Comparison of ENCODE assay signal across 7 mouse cellular contexts in genomic region chr6:108065583-108065982, GRCm38 (mm10). TPM values are rescaled to one million over a fixed set of nuclear protein-coding genes. Genes with fewer than 3 reads are reported as not detected.
DNase-seq lines count a peak whose midpoint lies in the region; ATAC-seq and TF ChIP-seq lines count a peak whose summit lies in the region.

No protein-coding gene starts in this region.

- WGBS in forebrain, embryonic 16.5 days, result 4% methylated on average over 6 of the region's 6 CpGs
- WGBS in hindbrain, embryonic 14.5 days, result 11% methylated on average over 6 of the region's 6 CpGs

- peak; percentile 76 for DNase-seq in T-cell, adult 2 months (ENCODE audit: low spot score)
- peak; percentile 84 for DNase-seq in cerebellum, adult 11 months
- peak; percentile 79 for DNase-seq in hindbrain, embryonic 14.5 days (ENCODE audit: low spot score)
- DNase-seq in left cerebral cortex, adult 2 months (ENCODE audit: extremely low spot score in 1 of 2, low spot score in 2 of 2), result peak; percentile 72 to 85
- peak; percentile 77 to 78 for DNase-seq in right cerebral cortex, postnatal 36 days (ENCODE audit: low spot score in 2 of 2)

- peak overlapping the region; percentile 58 for H3K4me2 ChIP-seq in forebrain, embryonic 16.5 days (ENCODE audit: low read length)
- peak overlapping the region; percentile 50 for H3K4me2 ChIP-seq in hindbrain, embryonic 14.5 days (replicated peaks)

- peak overlapping the region; percentile 75 for H3K9ac ChIP-seq in forebrain, embryonic 16.5 days (replicated peaks; ENCODE audit: low read depth, low read length)
- H3K9ac ChIP-seq in hindbrain, embryonic 14.5 days, result peak overlapping the region; percentile 47

- no peaks in the 10 kb centered on the region for H3K36me3 ChIP-seq in forebrain, embryonic 16.5 days (ENCODE audit: control insufficient read depth, insufficient read depth)
- no peaks in the 10 kb centered on the region for H3K36me3 ChIP-seq in hindbrain, embryonic 14.5 days (replicated peaks; ENCODE audit: control insufficient read depth, insufficient read depth)

- peak; percentile 50 for TF ChIP-seq CTCF in left cerebral cortex, adult 2 months (IDR thresholded peaks at IDR 0.05)

- H3K9me3 ChIP-seq in forebrain, embryonic 16.5 days (ENCODE audit: control insufficient read depth, low read length), result no peaks in the 10 kb centered on the region
- no peaks in the 10 kb centered on the region for H3K9me3 ChIP-seq in hindbrain, embryonic 14.5 days (ENCODE audit: control insufficient read depth, low read length)

- no peak for ATAC-seq in forebrain, embryonic 16.5 days
- no peak for ATAC-seq in hindbrain, embryonic 14.5 days (ENCODE audit: low FRiP score)
- ATAC-seq in megakaryocyte, adult 5-6 weeks (ENCODE audit: poor library complexity, severe bottlenecking), result peak; percentile 41

- no peaks in the 10 kb centered on the region for H3K27me3 ChIP-seq in forebrain, embryonic 16.5 days (replicated peaks; ENCODE audit: control insufficient read depth, insufficient read depth, low read length)
- no peaks in the 10 kb centered on the region for H3K27me3 ChIP-seq in hindbrain, embryonic 14.5 days (ENCODE audit: control insufficient read depth, insufficient read depth, low read length)

- intact Hi-C loops in left cerebral cortex, adult 2 months (cut with DNase I), result loop anchor here (1.0 kb wide), 1 partner anchor 343 kb away; no protein-coding TSS in a partner anchor

- H3K4me1 ChIP-seq in forebrain, embryonic 16.5 days (replicated peaks; ENCODE audit: control insufficient read depth, insufficient read depth, low read length), result no peaks in the 10 kb centered on the region
- H3K4me1 ChIP-seq in hindbrain, embryonic 14.5 days (replicated peaks; ENCODE audit: control insufficient read depth, insufficient read depth, low read length), result no peaks in the 10 kb centered on the region

- peak overlapping the region; percentile 68 for H3K4me3 ChIP-seq in forebrain, embryonic 16.5 days (replicated peaks; ENCODE audit: low read length)
- peak overlapping the region; percentile 39 for H3K4me3 ChIP-seq in hindbrain, embryonic 14.5 days (replicated peaks; ENCODE audit: low read length)
- H3K4me3 ChIP-seq in left cerebral cortex, adult 2 months, result peak overlapping the region; percentile 75

- H3K27ac ChIP-seq in forebrain, embryonic 16.5 days (ENCODE audit: low read length), result peak overlapping the region; percentile 95
- H3K27ac ChIP-seq in hindbrain, embryonic 14.5 days, result peak overlapping the region; percentile 87
- peak overlapping the region; percentile 97 for H3K27ac ChIP-seq in left cerebral cortex, adult 2 months

RNA-seq across cellular contexts. Expression of gene Setmar, which starts 0.7 kb away (rescaled TPM):
- 6.3 and 6.8 TPM in 2 replicates for polyA plus RNA-seq in forebrain, embryonic 16.5 days (2015; fragmentation: Nextera tagmentation; extraction: Ambion mirVana)
- polyA plus RNA-seq in hindbrain, embryonic 14.5 days (2014; fragmentation: Nextera tagmentation; extraction: Ambion mirVana), result 6.5 and 6.9 TPM in 2 replicates
- total RNA-seq in left cerebral cortex, adult 2 months (2021), result 10 to 100 TPM in 1 of 2 experiments, 1 to 10 TPM in 1; 9.0 to 11.2 TPM
- total RNA-seq in megakaryocyte, adult 5-6 weeks (2015), result 3.2 and 3.6 TPM in 2 replicates
- total RNA-seq in megakaryocyte, adult 5-6 weeks (2017), result 2.2 and 3.3 TPM in 2 replicates
